24 mouse cellular contexts compared by ENCODE assay signal in the genomic region with DNA sequence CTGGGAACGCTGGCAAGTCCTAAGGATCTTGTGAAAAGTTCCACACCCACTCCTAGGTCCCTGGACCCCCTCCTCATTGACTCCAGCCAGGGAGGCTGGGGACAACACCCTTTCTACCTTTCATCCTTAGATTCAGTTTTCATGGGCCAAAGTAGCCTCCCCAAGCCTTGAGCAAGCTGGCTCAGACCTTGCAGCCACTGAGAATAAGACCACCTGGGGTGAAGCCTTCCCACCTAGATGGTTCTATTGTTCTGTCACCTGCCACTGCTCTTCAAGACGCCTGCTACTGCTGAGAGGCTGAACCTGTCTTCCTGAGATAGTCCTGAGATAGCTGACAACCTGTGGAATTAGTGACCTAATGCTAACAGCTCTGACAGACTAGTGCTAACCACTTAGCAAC. TPM values are rescaled to one million over a fixed set of nuclear protein-coding genes. Genes with fewer than 3 reads are reported as not detected.
A peak's percentile ranks its signal among the peaks of the same experiment; 100 is the strongest.
DNase-seq lines count a peak whose midpoint lies in the region; ATAC-seq and TF ChIP-seq lines count a peak whose summit lies in the region.
"Had no signal": no experiment of that assay in that cellular context is flagged by ENCODE, and none has a peak within 500 bp of the region (broad histone marks: within the 10 kb centered on the region; RNA-seq: fewer than 3 reads in every experiment).

No protein-coding gene starts in this region.

- no peak for TF ChIP-seq CTCF in ES-Bruce4 (IDR thresholded peaks at IDR 0.05; ENCODE audit: low read depth, low read length)

- H3K4me3 ChIP-seq in liver, embryonic 12.5 days: no peak overlapping the region
- no peak overlapping the region for H3K4me3 ChIP-seq in liver, embryonic 11.5 days (ENCODE audit: low read depth, low read length)
- no peak overlapping the region for H3K4me3 ChIP-seq in ES-Bruce4 (ENCODE audit: low read depth, low read length)
- no peak overlapping the region for H3K4me3 ChIP-seq in ES-E14 (ENCODE audit: insufficient read depth in 1 of 2, low read depth in 1 of 2, low read length in 2 of 2, poor library complexity in 1 of 2, severe bottlenecking in 1 of 2)
- H3K4me3 ChIP-seq: embryonic facial prominence, embryonic 13.5 days; erythroblast, embryonic 14.5 days; forebrain, embryonic 12.5 days; forebrain, embryonic 15.5 days; hindbrain, embryonic 12.5 days; intestine, embryonic 15.5 days had no signal

- H3K36me3 ChIP-seq in liver, embryonic 12.5 days: no peaks in the 10 kb centered on the region
- H3K36me3 ChIP-seq in liver, embryonic 11.5 days (ENCODE audit: control insufficient read depth, insufficient read depth, low read length): no peaks in the 10 kb centered on the region
- H3K36me3 ChIP-seq in ES-Bruce4 (ENCODE audit: control insufficient read depth, insufficient read depth, low read length, poor library complexity, severe bottlenecking) (no peaks in the 10 kb centered on the region), ES-E14 (ENCODE audit: control insufficient read depth, insufficient read depth, low read length, poor library complexity, severe bottlenecking) (no peaks in the 10 kb centered on the region)
- H3K36me3 ChIP-seq: embryonic facial prominence, embryonic 13.5 days; forebrain, embryonic 12.5 days; forebrain, embryonic 15.5 days; G1E; hindbrain, embryonic 12.5 days; intestine, embryonic 15.5 days had no signal

- peak overlapping the region; percentile 3; the same call in 1 of the 2 replicates for H3K9ac ChIP-seq in liver, embryonic 12.5 days
- no peak overlapping the region for H3K9ac ChIP-seq in liver, embryonic 11.5 days (ENCODE audit: low read depth, low read length)
- no peak overlapping the region for H3K9ac ChIP-seq in ES-Bruce4 (ENCODE audit: low read depth, poor library complexity, severe bottlenecking)
- H3K9ac ChIP-seq in ES-E14 (ENCODE audit: insufficient read depth, low read depth, low read length, poor library complexity, severe bottlenecking): no peak overlapping the region
- H3K9ac ChIP-seq: embryonic facial prominence, embryonic 13.5 days; forebrain, embryonic 12.5 days; forebrain, embryonic 15.5 days; hindbrain, embryonic 12.5 days; intestine, embryonic 15.5 days had no signal

- no peak for DNase-seq in liver, embryonic 11.5 days (ENCODE audit: low spot score)
- DNase-seq in ES-E14 (ENCODE audit: low read depth, low spot score): peak; percentile 80
- DNase-seq in WW6 (ENCODE audit: low read depth, low spot score): peak; percentile 59
- no peak for DNase-seq in spleen, adult 12 weeks (ENCODE audit: low spot score)
- DNase-seq in kidney, postnatal 25 days: no peak
- DNase-seq: adrenal gland, adult 2 months; adrenal gland, postnatal 14 days; B cell, adult 2 months; cerebellum, adult 11 months; cerebellum, adult 2 months; cerebellum, adult 9-11 months; cerebellum, postnatal 25 days; gastrocnemius, postnatal 25 days had no signal

- no peak for ATAC-seq in liver, embryonic 12.5 days
- no peak for ATAC-seq in liver, embryonic 11.5 days (replicated peaks; ENCODE audit: low FRiP score)
- ATAC-seq: forebrain, embryonic 15.5 days; hindbrain, embryonic 16.5 days had no signal

- WGBS in liver, embryonic 12.5 days (ENCODE audit: insufficient replicate concordance): 36% methylated on average over 2 of the region's 2 CpGs
- 40% methylated on average over 2 of the region's 2 CpGs for WGBS in liver, embryonic 11.5 days

- H3K27ac ChIP-seq in liver, embryonic 12.5 days: no peak overlapping the region
- no peak overlapping the region for H3K27ac ChIP-seq in liver, embryonic 11.5 days (ENCODE audit: low read depth, low read length)
- no peak overlapping the region for H3K27ac ChIP-seq in ES-Bruce4 (ENCODE audit: insufficient read depth, low read length)
- no peak overlapping the region for H3K27ac ChIP-seq in ES-E14 (ENCODE audit: insufficient read depth, low read depth, low read length, poor library complexity, severe bottlenecking)
- H3K27ac ChIP-seq: embryonic facial prominence, embryonic 13.5 days; forebrain, embryonic 12.5 days; forebrain, embryonic 15.5 days; hindbrain, embryonic 12.5 days; intestine, embryonic 15.5 days had no signal

- no peaks in the 10 kb centered on the region for H3K9me3 ChIP-seq in liver, embryonic 12.5 days (replicated peaks)
- no peaks in the 10 kb centered on the region for H3K9me3 ChIP-seq in liver, embryonic 11.5 days (ENCODE audit: control insufficient read depth, low read length)
- no peaks in the 10 kb centered on the region for H3K9me3 ChIP-seq in ES-Bruce4 (replicated peaks; ENCODE audit: control insufficient read depth, insufficient read depth, low read length, poor library complexity, severe bottlenecking)
- no peaks in the 10 kb centered on the region for H3K9me3 ChIP-seq in ES-E14 (ENCODE audit: control insufficient read depth, insufficient read depth, low read depth, low read length)
- H3K9me3 ChIP-seq: embryonic facial prominence, embryonic 13.5 days; forebrain, embryonic 12.5 days; forebrain, embryonic 15.5 days; G1E; hindbrain, embryonic 12.5 days; intestine, embryonic 15.5 days had no signal

- in situ Hi-C loops in ES-E14 (cut with MboI; ENCODE audit: low sequenced_read_pairs in 2 of 2, unreplicated experiment in 2 of 2): no loop called here

- no peak overlapping the region for H3K4me2 ChIP-seq in liver, embryonic 12.5 days
- H3K4me2 ChIP-seq in liver, embryonic 11.5 days: no peak overlapping the region
- H3K4me2 ChIP-seq: embryonic facial prominence, embryonic 13.5 days; forebrain, embryonic 12.5 days; forebrain, embryonic 15.5 days; heart, embryonic 11.5 days; hindbrain, embryonic 12.5 days; intestine, embryonic 15.5 days had no signal

- TF ChIP-seq POLR2A in ES-Bruce4 (IDR thresholded peaks at IDR 0.05; ENCODE audit: insufficient read depth, low read length): no peak

- H3K4me1 ChIP-seq in liver, embryonic 12.5 days: peaks cover 6% of the 10 kb centered on the region
- H3K4me1 ChIP-seq in liver, embryonic 11.5 days (replicated peaks; ENCODE audit: control insufficient read depth, insufficient read depth, low read length): no peaks in the 10 kb centered on the region; the same call in 1 of the 2 replicates
- H3K4me1 ChIP-seq in ES-Bruce4 (ENCODE audit: control insufficient read depth, insufficient read depth, low read length) (peaks cover 6% of the 10 kb centered on the region), ES-E14 (ENCODE audit: control insufficient read depth in 2 of 2, insufficient read depth in 2 of 2, low read length in 2 of 2, poor library complexity in 1 of 2) (peaks cover 9 to 21% of the 10 kb centered on the region in 2 experiments; a peak in 3 of 4 replicates)
- H3K4me1 ChIP-seq: embryonic facial prominence, embryonic 13.5 days; hindbrain, embryonic 12.5 days; intestine, embryonic 15.5 days had no signal

- 0 out of 2 replicates have a peak, but pooled peaks cover 4% of the 10 kb centered on the region for H3K27me3 ChIP-seq in liver, embryonic 12.5 days (replicated peaks)
- H3K27me3 ChIP-seq in liver, embryonic 11.5 days (replicated peaks; ENCODE audit: control insufficient read depth, insufficient read depth, low read length): no peaks in the 10 kb centered on the region
- no peaks in the 10 kb centered on the region for H3K27me3 ChIP-seq in ES-Bruce4 (ENCODE audit: control insufficient read depth, insufficient read depth, low read length, poor library complexity, severe bottlenecking)
- H3K27me3 ChIP-seq: embryonic facial prominence, embryonic 13.5 days; forebrain, embryonic 15.5 days; intestine, embryonic 15.5 days had no signal

- TF ChIP-seq EP300 in ES-Bruce4 (IDR thresholded peaks at IDR 0.05; ENCODE audit: insufficient read depth, low read depth, low read length): peak; percentile 57; the same call in 1 of the 2 replicates

TF ChIP-seq in ES-E14, 5 proteins besides CTCF, POLR2A, EP300 and RAD21:
- TF ChIP-seq CHD2 (IDR thresholded peaks at IDR 0.05; ENCODE audit: low read depth, low read length) (no peak), ZC3H11A (IDR thresholded peaks at IDR 0.05; ENCODE audit: borderline replicate concordance, low read depth, low read length) (no peak), MAFK (IDR thresholded peaks at IDR 0.05; ENCODE audit: insufficient read depth, low read depth, low read length) (no peak), HCFC1 (IDR thresholded peaks at IDR 0.05; ENCODE audit: borderline replicate concordance, insufficient read depth, low read length) (no peak), ZNF384 (IDR thresholded peaks at IDR 0.05; ENCODE audit: low read depth, low read length) (no peak)

RNA-seq across cellular contexts. Expression of gene Commd4, which starts 5.0 kb away (rescaled TPM):
- 62.8 and 64.2 TPM in 2 replicates for polyA plus RNA-seq in liver, embryonic 12.5 days (2016; fragmentation: Nextera tagmentation; extraction: Ambion mirVana)
- polyA plus RNA-seq in liver, embryonic 11.5 days (2014; fragmentation: Nextera tagmentation; extraction: Ambion mirVana): 94.4 and 96.7 TPM in 2 replicates
- polyA plus RNA-seq in ES-Bruce4 (2011; ENCODE audit: insufficient read depth, insufficient read length, low read depth, missing spikeins): 56.8 and 64.1 TPM in 2 replicates
- 116 and 173 TPM in 2 replicates for total RNA-seq in ES-E14 (2012; rRNA removed)

RNA-seq across cellular contexts. Expression of gene Neil1, which starts 15.0 kb away (rescaled TPM):
- polyA plus RNA-seq in liver, embryonic 12.5 days (2016; fragmentation: Nextera tagmentation; extraction: Ambion mirVana): 2.2 and 2.5 TPM in 2 replicates
- 4.1 and 4.5 TPM in 2 replicates for polyA plus RNA-seq in liver, embryonic 11.5 days (2014; fragmentation: Nextera tagmentation; extraction: Ambion mirVana)
- 7.9 and 10.4 TPM in 2 replicates for polyA plus RNA-seq in ES-Bruce4 (2011; ENCODE audit: insufficient read depth, insufficient read length, low read depth, missing spikeins)
- 4.4 and 7.9 TPM in 2 replicates for total RNA-seq in ES-E14 (2012; rRNA removed)

RNA-seq across cellular contexts. Expression of gene Man2c1, which starts 32.6 kb away (rescaled TPM):
- 31.5 and 35.4 TPM in 2 replicates for polyA plus RNA-seq in liver, embryonic 12.5 days (2016; fragmentation: Nextera tagmentation; extraction: Ambion mirVana)
- 45.0 and 47.7 TPM in 2 replicates for polyA plus RNA-seq in liver, embryonic 11.5 days (2014; fragmentation: Nextera tagmentation; extraction: Ambion mirVana)
- 79.9 and 86.8 TPM in 2 replicates for polyA plus RNA-seq in ES-Bruce4 (2011; ENCODE audit: insufficient read depth, insufficient read length, low read depth, missing spikeins)
- total RNA-seq in ES-E14 (2012; rRNA removed): 122 and 211 TPM in 2 replicates

Comparison
In these comparisons a context has a peak if more than half of its experiments do, and no peak if none do; other contexts are left out.
1. DNase-seq: peak in ES-E14 (single experiment) and WW6 (single experiment); none in liver, embryonic 11.5 days (single experiment), spleen, adult 12 weeks (single experiment) and kidney, postnatal 25 days (0 of 2).